Mouse (Mus musculus) urinary bladder, adult 2 months (tissue): ENCODE results near the gene Gm20388. TPM values are rescaled to one million over a fixed set of nuclear protein-coding genes. Genes with fewer than 3 reads are reported as not detected.
"Not testable (repeated sequence)": the region's sequence is repeated elsewhere in the genome, so short reads cannot be mapped to it uniquely, and the experiment has no call there.

Source experiments
- DNase-seq: peaks from one replicate; pipeline ENCODE4 v3.0.0; 2022; ENCODE audit warnings: low spot score
- polyA plus RNA-seq: library from polyadenylated mRNA; depleted of rRNA; stranded (reverse); fragments of >200 nt; gene quantifications from 2 replicates; pipeline ENCODE4 v1.2.3, GENCODE M21; 2012

Gm20388 gene
- polyA plus RNA-seq, 1 experiment, result 50.2 TPM

DNA sequence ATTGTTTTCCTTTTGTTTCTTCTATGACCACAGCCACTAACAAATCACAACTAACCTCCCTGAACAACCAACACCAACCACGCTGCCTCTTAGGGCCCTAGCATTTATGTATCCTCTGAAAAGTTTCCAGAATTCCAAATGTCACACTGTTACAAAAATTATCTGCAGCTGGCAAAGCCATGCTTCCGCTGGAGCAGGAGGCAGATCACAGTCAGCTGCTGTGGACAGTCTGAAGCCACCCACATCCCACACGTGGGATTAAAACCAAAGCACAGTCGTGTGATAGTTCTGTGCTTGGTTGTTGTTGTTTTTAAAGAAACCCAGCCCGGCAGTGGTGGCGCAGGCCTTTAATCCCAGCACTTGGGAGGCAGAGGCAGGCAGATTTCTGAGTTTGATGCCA is 788.4 kb downstream of the Gm20388 start:
- DNase-seq, result no peak

DNA sequence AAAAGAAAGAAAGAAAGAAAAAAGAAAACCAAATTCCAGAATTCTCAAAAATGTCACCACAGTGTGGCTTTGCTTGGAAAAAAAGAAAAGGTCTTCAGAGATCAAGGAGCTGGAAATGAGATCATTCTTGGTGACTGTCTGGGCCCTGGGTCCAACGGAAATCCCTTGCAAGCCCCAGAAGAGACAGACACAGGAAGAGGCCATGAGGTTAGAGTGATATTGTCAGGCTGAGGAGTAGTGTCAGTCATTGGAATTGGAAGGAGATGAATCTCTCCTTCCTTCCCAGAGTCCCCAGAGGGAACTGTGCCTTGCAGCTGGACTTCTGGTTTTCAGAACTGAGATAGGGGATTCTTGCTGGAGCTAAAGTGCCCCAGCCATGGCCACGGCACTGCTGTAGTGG is 788.9 kb downstream of the Gm20388 start:
- no peak for DNase-seq

DNA sequence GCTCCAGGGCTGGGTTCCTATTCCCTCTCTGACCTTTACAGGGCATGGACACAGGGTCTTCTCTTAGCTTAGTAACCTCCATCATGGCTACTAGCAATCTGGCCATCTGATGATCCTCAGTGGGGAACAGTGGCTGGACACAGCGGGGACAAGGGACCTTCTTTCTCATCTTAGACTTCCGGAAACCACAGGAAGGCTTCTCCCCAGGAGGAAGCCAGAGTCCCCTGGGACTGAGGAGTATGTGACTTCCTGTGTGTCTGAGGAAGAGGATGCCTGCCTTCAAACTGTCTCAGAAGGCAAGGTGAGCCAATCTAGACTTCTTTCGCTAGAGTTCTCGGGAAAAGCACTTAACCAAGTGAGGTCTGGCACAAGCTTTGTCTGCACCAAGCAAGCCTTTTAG is 789.4 kb downstream of the Gm20388 start:
- no peak for DNase-seq

DNA sequence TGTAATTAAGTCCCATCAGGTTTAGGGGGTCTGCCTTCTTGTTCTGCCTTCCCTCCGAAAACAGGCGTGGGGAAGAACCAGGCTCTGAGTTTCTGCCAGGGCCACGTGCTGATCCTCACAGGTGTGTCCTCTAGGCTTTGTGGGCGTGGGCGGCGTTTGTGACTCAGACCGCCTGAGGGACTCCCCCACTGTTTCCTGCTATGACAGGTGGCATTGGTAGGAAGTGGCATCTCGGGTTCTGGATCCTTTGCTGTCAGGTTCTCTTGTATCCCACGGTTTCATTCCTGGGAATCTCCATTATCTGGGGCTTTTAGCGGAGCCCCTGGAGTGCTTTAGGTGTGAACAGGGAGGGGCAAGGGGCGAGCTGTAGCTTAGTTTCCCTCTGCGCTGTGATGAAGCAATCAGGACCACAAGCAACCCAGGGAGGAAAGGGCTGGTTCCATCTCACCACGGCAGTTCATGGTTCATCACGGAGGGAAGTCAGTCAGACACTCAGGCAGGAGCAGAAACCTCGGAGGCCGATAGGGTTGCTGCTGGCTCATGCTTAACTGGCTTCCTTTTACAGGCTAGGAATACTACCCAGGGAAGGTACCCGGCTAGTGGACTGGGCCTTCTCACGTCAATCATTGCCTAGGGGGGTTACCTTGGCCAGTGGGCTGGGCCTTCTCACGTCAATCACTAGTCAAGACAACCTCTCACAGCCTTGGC is 791.3 kb downstream of the Gm20388 start:
- no peak for DNase-seq

DNA sequence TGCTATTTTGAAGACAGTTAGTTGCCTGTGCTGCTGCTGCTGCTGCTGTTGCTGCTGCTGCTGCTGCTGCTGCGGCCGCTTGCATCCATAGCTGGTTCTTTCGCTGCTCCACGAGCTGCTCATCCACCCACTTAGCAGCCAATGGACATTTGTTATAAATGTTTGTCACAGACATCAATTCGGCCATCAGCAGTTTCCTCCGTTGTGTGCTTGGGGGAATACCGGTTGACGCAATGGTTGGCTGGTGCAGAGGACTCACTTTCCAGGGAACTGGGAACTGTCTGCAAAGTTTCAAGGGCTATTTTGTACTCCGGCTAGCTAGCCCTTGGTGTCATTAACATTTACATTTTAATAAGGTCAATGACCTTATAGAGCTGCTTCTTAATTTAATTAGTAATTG is 793.6 kb downstream of the Gm20388 start:
- DNase-seq, result no peak

DNA sequence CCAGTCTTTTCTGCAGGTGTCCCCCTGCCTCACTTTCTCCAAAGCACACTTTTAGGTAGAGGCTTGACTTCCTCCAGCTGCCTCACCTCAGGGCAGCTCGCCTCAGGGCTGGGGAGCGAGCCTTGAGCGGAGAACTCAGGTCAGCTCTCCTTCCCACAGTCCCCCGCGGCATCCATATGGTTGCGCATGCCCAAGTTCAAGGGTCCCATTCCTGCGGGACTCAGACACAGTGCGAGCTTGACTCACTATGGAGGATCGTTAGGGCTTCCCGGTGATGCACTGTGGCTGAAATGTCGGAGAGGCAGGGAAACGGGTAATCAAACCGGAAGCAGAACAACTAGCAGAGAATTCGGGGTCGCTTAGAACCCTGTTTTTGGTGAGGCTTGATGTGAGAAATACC is 794.5 kb downstream of the Gm20388 start:
- no peak for DNase-seq

DNA sequence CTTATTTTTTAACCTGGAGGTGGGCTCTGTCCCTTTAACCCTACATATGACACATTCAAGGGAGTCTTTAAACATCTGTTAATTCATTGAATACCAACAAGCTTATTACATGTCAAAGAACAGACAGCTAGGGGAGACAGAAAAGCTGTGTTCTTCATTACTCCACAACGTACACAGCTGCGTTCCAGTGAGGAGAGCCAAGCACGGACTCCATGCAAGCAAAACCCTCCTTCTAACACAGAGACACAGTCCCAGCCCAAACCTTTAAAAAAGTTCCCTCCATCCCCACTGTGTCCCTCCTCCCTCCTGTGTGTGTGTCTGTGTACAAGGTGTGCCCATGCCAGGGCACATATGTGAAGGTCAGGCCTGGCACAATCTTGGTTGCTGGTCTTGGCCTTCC is 795.6 kb downstream of the Gm20388 start:
- DNase-seq, result no peak

DNA sequence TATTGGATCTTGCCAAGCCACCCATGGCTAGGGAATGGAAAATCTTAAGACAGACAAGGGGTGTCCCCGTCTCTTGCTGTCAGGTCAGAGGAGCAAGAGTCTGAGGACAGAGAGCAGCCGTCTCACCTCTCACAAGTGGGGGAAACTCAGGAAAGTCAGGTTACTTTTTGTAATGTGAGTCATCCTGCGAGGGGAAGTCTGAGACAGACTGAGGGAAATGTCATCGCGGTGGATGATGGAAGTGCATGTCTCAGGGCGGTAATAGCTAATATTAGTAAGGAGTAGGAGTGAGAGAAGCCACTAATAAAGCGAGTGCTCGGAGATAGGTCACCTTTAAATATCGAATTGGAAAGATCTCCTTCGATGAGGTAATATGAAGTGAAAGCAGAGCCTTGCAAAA is 798.5 kb downstream of the Gm20388 start:
- DNase-seq, result no peak

DNA sequence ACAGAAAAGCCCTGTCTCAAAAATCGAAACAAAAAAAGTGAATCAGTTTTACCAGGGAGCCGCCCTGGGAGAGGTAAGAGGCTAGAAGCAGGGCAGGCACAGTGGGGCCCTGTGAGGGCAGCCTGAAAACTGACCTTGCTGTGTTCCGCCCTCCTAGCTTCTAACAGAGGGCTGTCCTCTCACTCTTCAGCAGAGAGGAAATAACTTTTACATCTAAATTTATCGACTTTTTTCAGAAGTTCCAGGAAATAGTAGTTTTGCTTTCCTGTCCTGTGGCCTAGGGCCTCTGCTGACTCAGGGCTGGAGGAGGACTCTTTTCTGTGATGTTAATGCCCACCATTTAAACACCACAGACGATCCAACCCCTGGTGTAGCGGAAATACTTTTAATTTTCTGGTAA is 804.6 kb downstream of the Gm20388 start:
- no peak for DNase-seq

DNA sequence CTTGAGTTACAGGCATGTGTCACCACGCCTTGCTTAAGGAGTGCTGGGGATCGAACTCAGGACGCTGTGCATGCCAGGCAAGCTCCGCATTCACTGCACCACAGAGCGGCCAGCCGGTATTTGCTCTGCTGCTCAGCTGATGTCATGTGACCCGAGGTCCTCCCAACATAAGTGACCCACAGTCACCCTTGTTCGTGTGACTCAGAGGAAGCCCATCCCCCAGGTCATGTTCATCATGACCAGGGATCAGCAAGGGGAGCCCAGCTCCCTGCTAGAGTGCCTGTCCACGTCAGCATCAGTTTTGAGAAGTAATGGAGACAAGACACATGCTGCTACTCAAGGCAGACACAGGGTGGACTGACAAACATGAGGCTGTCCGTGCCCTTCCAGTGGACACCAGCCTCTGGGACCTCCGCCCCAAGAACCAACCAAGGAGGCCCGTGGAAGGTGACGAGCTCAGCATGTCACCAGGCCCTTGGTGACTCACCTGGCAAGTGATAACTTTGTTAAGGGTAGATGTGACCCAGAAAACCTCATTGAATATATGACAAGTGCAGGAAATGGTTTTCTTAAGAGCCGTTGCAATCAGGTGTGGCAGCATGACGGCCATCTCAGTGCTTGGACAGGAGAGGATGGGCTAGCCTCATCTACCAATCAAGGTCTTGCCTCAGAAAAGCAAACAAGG is 805.5 kb downstream of the Gm20388 start:
- no peak for DNase-seq

DNA sequence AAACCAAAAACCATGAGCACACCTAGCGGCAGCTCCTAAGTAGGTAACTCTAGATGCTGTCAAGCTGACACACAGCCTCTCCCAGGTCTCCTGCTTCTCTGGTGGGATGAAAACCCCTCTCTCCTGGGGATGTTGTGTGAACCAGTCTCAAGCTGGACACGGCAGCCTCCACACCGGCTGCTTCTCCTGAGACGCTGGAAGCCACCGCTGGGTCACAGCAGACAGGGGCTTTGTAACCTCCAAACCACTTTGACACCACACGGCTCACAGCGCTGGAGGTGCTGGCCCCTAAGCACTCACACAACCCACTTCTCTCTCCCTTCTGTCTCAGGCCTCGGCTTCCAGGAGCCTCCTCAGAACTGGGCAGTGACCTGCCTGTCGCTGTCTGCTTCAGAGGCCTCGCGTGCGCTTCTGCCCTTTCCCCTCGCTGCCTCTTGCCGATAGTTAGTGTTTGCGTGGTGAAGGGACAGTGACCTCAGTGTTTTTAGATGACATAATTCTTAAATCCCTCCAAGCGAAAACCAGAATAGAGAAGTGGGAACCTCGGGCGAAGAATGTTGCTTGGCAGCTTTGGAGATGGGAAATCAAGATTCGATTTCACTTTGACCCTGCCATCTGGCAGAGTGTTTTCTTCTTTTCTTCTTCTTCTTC is 809.1 kb downstream of the Gm20388 start:
- no peak for DNase-seq

DNA sequence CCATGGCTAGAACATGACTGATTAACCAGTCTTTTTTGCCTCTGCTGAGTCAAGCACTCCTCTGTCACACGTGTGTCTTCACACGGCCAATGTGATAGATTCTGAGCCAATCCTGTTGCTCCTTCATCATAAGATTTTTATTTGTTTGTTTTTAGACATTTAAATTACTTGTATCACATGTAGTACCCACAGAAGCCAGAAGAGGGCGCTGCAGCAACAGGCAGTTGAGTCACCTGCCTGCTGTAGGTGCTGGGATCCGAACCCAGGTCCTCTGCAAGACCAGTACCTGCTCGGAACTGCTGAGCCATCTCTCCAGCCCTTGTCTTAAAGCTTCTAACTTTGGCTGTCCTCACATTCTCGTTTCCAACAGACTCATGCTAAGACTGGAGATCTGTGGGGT is 812.4 kb downstream of the Gm20388 start:
- no peak for DNase-seq

DNA sequence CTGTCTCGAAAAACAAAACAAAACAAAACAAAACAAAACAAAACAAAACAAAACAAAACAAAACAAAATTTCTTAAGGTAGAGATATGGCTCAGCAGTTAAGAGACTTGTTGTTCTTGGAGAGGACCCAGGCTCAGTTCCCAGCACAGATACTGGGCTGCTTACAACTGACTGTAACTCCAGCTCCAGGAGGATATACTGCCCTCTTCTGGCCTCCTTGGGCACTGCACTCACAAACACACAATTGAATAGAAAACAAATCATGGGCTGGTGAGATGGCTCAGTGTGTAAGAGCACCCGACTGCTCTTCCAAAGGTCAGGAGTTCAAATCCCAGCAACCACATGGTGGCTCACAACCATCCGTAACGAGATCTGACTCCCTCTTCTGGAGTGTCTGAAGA is 813.5 kb downstream of the Gm20388 start:
- not testable (repeated sequence) for DNase-seq

DNA sequence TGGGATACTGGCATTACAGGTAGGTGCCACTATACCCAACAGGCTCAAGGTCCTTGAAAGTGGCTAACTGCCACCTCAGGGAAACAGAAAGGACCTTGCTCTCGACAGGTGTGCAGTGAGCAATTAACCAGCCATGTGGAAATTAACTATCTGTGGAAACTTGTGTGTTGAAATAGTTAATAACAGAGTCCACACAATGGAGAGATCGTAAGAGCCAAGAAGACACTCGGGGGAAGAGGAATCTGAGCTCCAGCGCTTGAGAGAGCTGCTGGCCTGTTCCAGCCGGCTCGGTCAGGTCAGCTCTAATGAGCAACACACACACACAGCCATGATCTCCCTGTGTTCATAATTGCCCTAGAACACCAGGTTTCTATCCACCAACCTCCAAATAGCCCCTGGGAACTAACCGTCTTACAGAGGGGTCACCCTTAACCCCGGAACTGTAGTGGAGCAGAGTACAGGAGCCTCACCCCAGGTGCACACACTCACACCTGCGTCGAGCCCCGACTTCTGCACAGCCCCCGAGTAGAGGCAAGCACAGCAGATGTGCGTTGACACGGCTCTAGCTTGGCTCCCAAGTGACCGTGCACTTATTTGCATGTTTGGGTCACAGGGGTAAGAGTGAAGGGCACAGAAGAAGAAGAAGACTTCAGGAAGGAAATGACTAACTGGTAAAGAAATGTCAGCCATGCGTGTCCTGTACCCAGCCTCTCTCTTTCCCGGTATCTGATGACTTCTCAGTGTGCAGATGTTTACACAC is 814.4 kb downstream of the Gm20388 start:
- no peak for DNase-seq

DNA sequence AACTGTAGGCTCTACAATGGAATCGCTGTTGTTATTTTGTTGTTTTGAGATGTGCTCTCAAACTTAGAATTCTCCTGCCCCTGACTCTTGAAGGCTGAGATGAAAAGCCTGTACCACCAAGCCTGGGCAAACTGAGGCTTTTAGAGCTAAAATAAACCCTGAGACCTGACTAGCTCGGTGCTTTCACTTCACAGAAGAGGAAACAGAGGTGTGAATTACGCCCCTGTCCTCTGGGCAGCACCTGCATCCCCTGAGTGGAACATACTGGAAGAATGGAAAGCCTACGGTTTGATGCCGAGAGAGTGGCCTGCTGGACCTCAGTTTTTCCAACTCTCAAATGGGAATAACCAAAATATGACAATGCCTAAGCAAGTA is 814.9 kb downstream of the Gm20388 start:
- no peak for DNase-seq

DNA sequence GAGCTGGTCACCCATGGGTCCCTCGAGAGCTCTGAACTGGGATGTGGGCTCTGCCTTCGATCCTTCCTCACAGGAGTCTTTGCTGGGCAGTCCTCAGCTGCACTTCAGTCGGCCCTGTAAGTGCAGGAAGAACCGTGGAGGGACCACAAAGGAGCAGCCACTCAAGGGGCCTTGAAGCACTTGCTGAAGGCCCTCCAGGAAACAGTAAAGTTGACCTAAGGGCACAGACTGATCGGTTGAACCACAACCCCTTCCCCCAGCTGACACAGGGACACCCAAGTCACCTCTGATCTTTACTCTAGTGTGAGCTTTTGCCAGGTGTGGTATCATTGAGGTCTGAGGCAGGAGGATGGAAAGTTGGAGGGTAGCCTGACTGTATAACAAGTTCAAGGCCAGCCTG is 815.4 kb downstream of the Gm20388 start:
- DNase-seq, result no peak

DNA sequence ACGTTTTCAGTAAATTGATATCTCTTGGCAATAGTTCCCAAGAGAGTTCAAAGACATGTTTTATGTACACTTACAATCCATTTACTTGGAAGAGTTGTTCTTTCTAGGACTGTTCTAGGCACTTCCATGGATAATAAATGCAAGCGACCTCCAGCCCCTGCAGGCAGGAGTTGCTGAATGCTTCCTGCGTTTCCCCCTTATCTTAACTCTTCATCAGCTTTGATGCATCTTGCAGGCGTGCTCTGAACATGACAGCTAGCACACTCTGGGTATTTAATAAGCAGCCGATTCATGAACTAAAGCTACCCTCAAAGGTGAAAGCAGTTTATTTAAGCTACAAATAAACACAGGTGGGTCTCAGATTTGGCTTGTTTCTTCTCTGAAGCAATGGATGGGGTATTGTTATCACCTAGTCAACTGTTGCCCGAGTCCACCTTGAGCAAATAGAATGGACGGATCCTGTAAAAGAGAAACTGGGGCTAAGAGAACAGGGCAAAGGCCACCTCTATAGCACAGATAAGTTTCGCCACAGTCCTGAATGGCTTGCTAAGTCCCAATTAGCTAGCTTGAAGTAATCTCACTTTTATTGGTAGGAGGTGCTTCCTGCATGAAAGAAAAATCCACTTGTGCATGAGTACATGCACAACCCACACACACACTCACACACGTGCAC is 818.0 kb downstream of the Gm20388 start:
- no peak for DNase-seq

DNA sequence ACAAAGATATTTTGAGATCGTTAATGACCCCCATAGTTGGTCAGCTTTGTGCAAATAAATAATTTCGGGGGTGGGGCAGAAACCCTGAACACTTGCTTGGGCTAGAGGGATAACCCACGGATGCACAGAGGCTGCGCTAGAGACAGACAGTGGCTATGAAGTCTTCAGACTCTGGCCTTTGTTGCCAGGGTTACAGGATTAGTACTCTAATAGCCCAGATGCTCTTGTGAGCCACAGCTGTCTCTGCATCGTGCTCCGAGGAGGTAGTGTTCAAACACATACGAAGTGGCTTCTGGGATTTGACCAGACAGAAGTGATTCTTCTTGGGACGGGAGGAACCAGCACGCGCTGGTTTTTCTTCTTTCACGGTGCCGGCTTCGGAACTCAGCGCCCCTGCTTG is 820.9 kb downstream of the Gm20388 start:
- no peak for DNase-seq

DNA sequence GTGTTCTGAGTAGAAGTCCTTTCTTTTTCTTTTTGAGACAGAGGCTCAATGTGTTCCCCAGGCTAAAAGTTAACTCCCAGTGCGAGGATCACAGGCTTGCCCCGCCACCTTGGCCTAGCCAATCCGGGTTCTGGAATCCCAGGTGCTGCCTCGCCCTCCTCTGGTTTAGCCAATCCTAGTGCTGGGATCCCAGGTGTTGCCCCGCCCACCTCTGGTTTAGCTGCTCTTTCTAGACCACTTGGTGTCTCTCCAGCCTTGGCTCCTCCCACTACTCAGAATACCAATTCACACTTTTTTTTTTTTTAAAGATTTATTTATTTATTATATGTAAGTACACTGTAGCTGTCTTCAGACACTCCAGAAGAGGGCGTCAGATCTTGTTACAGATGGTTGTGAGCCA is 821.4 kb downstream of the Gm20388 start:
- no peak for DNase-seq

DNA sequence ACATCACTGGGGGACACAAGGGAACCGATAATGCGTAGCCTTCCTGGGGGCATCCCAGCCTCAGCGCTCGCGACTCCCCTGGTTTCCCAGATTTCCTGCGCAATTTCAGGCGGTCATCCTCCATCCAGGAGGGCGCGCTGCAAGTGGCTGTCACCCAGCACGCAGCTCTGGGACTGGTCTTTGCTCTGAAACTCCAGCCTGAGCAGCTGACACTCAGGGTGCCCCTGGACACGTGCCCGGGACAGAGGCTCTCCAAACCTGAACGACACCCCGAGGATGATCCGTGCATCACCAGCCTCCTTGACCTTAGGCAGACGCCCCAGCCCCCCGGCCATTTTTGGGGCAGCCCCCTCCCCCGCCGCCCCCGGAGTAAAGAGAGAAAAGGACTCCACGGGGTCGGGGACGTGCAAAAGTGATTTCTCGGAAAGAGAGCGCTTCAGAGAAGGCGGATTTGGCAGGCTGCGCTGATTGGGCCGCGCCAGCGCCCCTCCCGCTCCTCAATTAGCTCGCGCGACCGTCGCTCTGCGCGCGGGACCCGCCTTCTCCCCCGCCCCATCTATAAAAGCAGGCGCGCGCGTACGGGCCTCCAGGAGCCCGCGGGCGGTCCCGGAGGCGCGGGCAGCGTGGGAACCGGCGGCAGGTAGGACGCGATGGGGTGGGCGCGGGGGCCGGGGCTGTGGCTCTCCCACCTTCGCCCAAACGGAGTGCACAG is 825.3 kb downstream of the Gm20388 start, which contains the start of gene Irf8:
TSS of gene Irf8 (plus strand) at position 589 of the 712 bp plus-strand sequence.
- peak; percentile 81 for DNase-seq

DNA sequence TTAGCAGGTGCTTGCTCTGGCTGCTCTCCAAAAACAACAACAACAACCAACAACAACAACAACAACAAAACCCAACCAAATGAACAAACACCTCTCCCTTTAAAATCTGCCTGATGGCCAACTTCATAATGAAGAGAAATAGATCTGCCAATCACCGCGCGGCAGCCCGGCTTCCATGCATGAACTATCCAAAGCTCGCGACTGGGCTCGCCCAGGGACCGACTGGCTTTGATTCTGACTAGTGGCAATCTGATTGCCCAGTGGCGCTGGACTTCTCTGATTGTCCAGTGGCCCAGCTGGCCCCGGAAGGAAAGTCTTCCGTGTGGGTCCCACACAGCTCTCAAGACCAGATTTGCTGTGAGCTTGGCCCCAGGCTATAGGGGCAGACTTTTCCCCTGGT is 825.8 kb downstream of the Gm20388 start:
- no peak for DNase-seq
